Mouse (Mus musculus) stomach, postnatal 0 days (tissue): ENCODE data around the gene Morn1. TPM values are rescaled to one million over a fixed set of nuclear protein-coding genes. Genes with fewer than 3 reads are reported as not detected.

ENCODE experiments used
- ATAC-seq: fragments of 200-750 bp; cut with Nextera tagmentation; 2 replicates; pipeline ENCODE4 v1.8.0; 2017; ENCODE audit not compliant: low FRiP score, low TSS enrichment
- DNase-seq: peaks from one replicate; pipeline ENCODE4 v3.0.0-alpha.2; 2016; ENCODE audit warnings: low spot score
- H3K27ac ChIP-seq: fragments of 300-500 bp; sonication (generic); replicated peaks from 2 replicates; pipeline ENCODE4 v1.5.1; 2014; ENCODE audit warnings: mild to moderate bottlenecking, control low read depth
- H3K27me3 ChIP-seq: fragments of 300-500 bp; sonication (generic); 2 replicates; pipeline ENCODE4 v1.6.1; 2014; ENCODE audit warnings: low read length; ENCODE audit not compliant: control insufficient read depth, insufficient read depth
- H3K36me3 ChIP-seq: fragments of 300-500 bp; sonication (generic); 2 replicates; pipeline ENCODE4 v1.6.1; 2014; ENCODE audit warnings: low read length, mixed read lengths; ENCODE audit not compliant: control insufficient read depth, insufficient read depth
- H3K4me1 ChIP-seq: fragments of 300-500 bp; sonication (generic); replicated peaks from 2 replicates; pipeline ENCODE4 v1.6.1; 2014; ENCODE audit warnings: antibody characterized with exemption; ENCODE audit not compliant: control insufficient read depth, insufficient read depth
- H3K4me2 ChIP-seq: fragments of 300-500 bp; sonication (generic); replicated peaks from 2 replicates; pipeline ENCODE4 v1.6.1; 2014; ENCODE audit warnings: low read depth, mild to moderate bottlenecking, control low read depth, moderate library complexity
- H3K4me3 ChIP-seq: fragments of 300-500 bp; sonication (generic); 2 replicates; pipeline ENCODE4 v1.5.1; 2014; ENCODE audit warnings: low read depth, low read length, control low read depth
- H3K9ac ChIP-seq: fragments of 300-500 bp; sonication (generic); 2 replicates; pipeline ENCODE4 v1.6.1; 2014; ENCODE audit warnings: mild to moderate bottlenecking, low read length, control low read depth, mixed read lengths
- H3K9me3 ChIP-seq: fragments of 300-500 bp; sonication (generic); 2 replicates; pipeline ENCODE4 v1.6.1; 2016; ENCODE audit warnings: low read length; ENCODE audit not compliant: control insufficient read depth
- CTCF ChIP-seq: IDR thresholded peaks from 2 replicates; pipeline ENCODE4 v1.5.1; 2016; ENCODE audit warnings: antibody characterized with exemption, low read depth, mild to moderate bottlenecking, moderate library complexity
- EP300 ChIP-seq: optimal IDR thresholded peaks from 2 replicates; pipeline ENCODE3; 2016; ENCODE audit warnings: antibody characterized with exemption
- WGBS: fragments of 180-500 bp; shearing (Covaris S2); extraction: QIAGEN DNeasy Blood & Tissue Kit; methylation state at CpG from one replicate; pipeline ENCODE4 v1.1.7; 2014; 5-methylcytosine and 5-hydroxymethylcytosine counted together
- polyA plus RNA-seq: library from polyadenylated mRNA; unstranded; fragments of >200 nt; fragmentation: Nextera tagmentation; extraction: Ambion mirVana; gene quantifications from 2 replicates; pipeline ENCODE4 v1.2.1, GENCODE M21; 2015

Morn1 gene
- polyA plus RNA-seq, 1 experiment from 2014 or later: 3.6 TPM

DNA sequence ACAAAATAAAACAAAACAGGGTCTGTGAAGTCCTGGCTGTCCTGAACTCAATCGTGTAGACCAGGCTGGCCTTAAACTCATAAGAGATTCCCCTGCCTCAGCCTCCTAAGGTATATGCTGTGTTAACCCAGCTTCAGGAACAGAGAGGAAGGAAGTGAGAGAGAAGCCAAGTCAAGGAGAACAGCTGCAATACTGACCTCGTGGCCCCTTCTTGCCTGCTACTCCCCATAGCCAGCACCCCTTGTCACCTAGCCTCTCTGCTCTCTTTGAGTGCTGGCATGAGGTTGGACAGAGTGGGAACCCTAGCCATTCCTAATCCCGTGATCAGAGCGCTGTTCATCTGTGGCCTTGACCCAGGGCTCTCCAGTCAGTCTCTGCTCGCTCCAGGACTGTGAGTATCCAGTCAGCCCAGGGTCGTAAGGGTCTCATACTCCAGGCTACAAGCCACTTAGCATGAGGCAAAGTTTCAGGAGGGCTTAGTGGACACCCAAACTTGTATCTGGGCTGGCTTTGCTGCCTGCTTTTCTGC is 35.6 kb downstream of the Morn1 start:
- no peak for DNase-seq
- H3K9ac ChIP-seq: peak overlapping the region; percentile 27
- H3K27ac ChIP-seq: peak overlapping the region; percentile 89
- no peaks in the 10 kb centered on the region for H3K9me3 ChIP-seq
- peaks cover 12% of the 10 kb centered on the region for H3K4me1 ChIP-seq
- H3K4me3 ChIP-seq: no peak overlapping the region
- no peak overlapping the region for H3K4me2 ChIP-seq
- TF ChIP-seq CTCF (no peak), EP300 (no peak)
- H3K36me3 ChIP-seq: no peaks in the 10 kb centered on the region
- no peaks in the 10 kb centered on the region for H3K27me3 ChIP-seq
- no peak for ATAC-seq
- 66% methylated on average over 6 of the region's 6 CpGs for WGBS

DNA sequence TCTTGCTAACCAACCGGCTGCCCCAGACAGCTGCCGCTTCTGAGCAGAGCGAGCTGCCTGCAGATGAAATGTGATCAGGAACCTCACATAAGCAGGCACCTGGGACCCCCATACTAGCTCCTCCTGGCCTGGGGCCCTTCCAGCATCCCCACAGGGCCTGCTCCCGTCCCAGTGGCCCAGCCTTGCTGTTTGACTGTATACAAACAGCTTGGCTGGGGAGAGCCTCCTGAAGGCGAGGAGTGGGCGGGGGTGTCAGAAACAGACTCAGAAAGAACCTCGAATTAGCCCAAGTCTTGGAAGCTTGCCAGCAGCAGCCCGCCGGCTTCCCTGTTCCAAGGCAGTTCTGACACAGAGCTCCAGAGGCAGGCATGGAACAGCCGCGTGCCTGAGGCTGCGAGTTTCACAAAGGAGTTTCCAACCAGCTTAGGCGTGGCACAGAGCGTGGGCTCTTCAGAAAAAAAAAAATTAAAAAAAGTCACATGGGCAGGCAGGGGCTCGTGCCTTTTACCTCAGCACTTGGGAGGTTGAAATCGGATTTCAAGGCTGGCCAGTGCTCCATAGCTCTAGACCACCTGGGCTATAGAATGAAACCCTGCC is 36.2 kb downstream of the Morn1 start:
- ATAC-seq (peak; percentile 53; the same call in 1 of the 2 replicates), DNase-seq (peak; percentile 81)
- no peak for TF ChIP-seq CTCF
- H3K4me3 ChIP-seq: no peak overlapping the region
- no peaks in the 10 kb centered on the region for H3K27me3 ChIP-seq
- peak overlapping the region; percentile 27 for H3K9ac ChIP-seq
- 9% methylated on average over 16 of the region's 16 CpGs for WGBS
- no peaks in the 10 kb centered on the region for H3K36me3 ChIP-seq
- no peak overlapping the region for H3K4me2 ChIP-seq
- H3K27ac ChIP-seq: peak overlapping the region; percentile 89
- H3K4me1 ChIP-seq: peaks cover 10% of the 10 kb centered on the region
- no peaks in the 10 kb centered on the region for H3K9me3 ChIP-seq

- 71% methylated on average over 9 of the region's 9 CpGs for WGBS
- no peak for DNase-seq
- no peak for ATAC-seq
- Histone ChIP-seq H3K9ac (no peak overlapping the region), H3K27me3 (no peaks in the 10 kb centered on the region), H3K4me3 (no peak overlapping the region), H3K27ac (no peak overlapping the region), H3K4me2 (no peak overlapping the region), H3K9me3 (no peaks in the 10 kb centered on the region), H3K4me1 (peaks cover 10% of the 10 kb centered on the region), H3K36me3 (no peaks in the 10 kb centered on the region)
- TF ChIP-seq CTCF: peak; percentile 53
- no peak for TF ChIP-seq EP300
These were observed 37.6 kb downstream of the Morn1 start for GRCm38 (mm10) chr4:155123868-155124534.

DNA sequence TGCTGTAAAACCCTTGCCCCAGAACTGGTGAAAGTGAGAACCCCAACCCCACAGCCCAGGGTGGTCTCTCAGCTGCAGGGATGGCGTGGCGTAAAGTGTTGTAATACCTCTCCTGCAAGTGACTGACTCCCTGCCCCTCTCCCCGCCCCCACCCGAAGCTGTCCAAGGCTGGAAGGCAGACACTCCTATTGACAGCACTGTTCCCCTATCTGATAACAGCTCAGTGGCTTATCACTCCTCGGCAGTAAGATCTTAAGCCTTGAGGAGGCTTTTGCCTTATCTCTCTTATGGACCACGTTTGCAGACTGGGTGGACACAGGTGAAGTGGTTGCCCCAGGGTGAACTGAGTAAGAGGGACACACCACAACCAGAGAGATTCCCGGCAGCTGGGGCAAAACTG is 38.9 kb downstream of the Morn1 start:
- Histone ChIP-seq H3K4me2 (no peak overlapping the region), H3K4me1 (peaks cover 12% of the 10 kb centered on the region), H3K27ac (no peak overlapping the region), H3K4me3 (no peak overlapping the region), H3K9me3 (no peaks in the 10 kb centered on the region), H3K36me3 (no peaks in the 10 kb centered on the region), H3K9ac (no peak overlapping the region), H3K27me3 (no peaks in the 10 kb centered on the region)
- WGBS: 43% methylated on average over 7 of the region's 7 CpGs
- no peak for ATAC-seq
- no peak for DNase-seq
- TF ChIP-seq EP300 (no peak), CTCF (no peak)

- Histone ChIP-seq H3K9me3 (no peaks in the 10 kb centered on the region), H3K9ac (no peak overlapping the region), H3K4me3 (no peak overlapping the region), H3K27me3 (no peaks in the 10 kb centered on the region), H3K27ac (no peak overlapping the region), H3K4me1 (peaks cover 11% of the 10 kb centered on the region), H3K4me2 (no peak overlapping the region), H3K36me3 (no peaks in the 10 kb centered on the region)
- ATAC-seq (no peak), DNase-seq (no peak)
- WGBS: 83% methylated on average over 5 of the region's 5 CpGs
- no peak for TF ChIP-seq CTCF
- TF ChIP-seq EP300: no peak
These were observed 39.8 kb downstream of the Morn1 start for GRCm38 (mm10) chr4:155126194-155126593.
